Mouse (Mus musculus) lung, adult 10 weeks (tissue): ENCODE results near the gene Gmpr. TPM values are rescaled to one million over a fixed set of nuclear protein-coding genes. Genes with fewer than 3 reads are reported as not detected.

ENCODE experiments used
- polyA plus RNA-seq: library from polyadenylated mRNA; stranded (reverse); fragments of 350-450 nt; fragmentation: Illumina TruSeq; extraction: RNeasy Lipid Tissue Mini Kit (QIAGEN cat#74804); gene quantifications from one replicate; pipeline ENCODE4 v1.2.3, GENCODE M21; 2014; ENCODE audit warnings: low read depth, low replicate concordance; ENCODE audit not compliant: insufficient read depth

Gmpr gene
- 17.1 TPM for polyA plus RNA-seq

GRCm38 (mm10) chr13:45507274-45508229 lies at the start of gene Gmpr:
Gene Gmpr (plus strand): TSS chr13:45507444.

Other genes with a start within 250 kb of the Gmpr start
- 13.9 TPM for gene Mylip, start 117.7 kb upstream of the Gmpr start, polyA plus RNA-seq